Mouse (Mus musculus) limb, embryonic 10.5 days (tissue): ENCODE data around the gene Ap5z1. TPM values are rescaled to one million over a fixed set of nuclear protein-coding genes. Genes with fewer than 3 reads are reported as not detected.
A peak's percentile ranks its signal among the peaks of the same experiment; 100 is the strongest.

ENCODE experiments used
- DNase-seq: peaks from one replicate; pipeline ENCODE4 v3.0.0-alpha.2; 2017; ENCODE audit warnings: low spot score
- H3K27ac ChIP-seq: fragments of 300-500 bp; sonication (generic); 2 replicates; pipeline ENCODE4 v1.5.1; 2016; ENCODE audit warnings: mild to moderate bottlenecking
- H3K27me3 ChIP-seq: fragments of 300-500 bp; sonication (generic); 2 replicates; pipeline ENCODE4 v1.6.1; 2016; ENCODE audit warnings: low read depth, mild to moderate bottlenecking; ENCODE audit not compliant: poor library complexity, severe bottlenecking
- H3K36me3 ChIP-seq: fragments of 300-500 bp; sonication (generic); 2 replicates; pipeline ENCODE4 v1.6.1; 2016; ENCODE audit warnings: mild to moderate bottlenecking, moderate library complexity
- H3K4me1 ChIP-seq: fragments of 300-500 bp; sonication (generic); 2 replicates; pipeline ENCODE4 v1.6.1; 2016
- H3K4me3 ChIP-seq: fragments of 300-500 bp; sonication (generic); 2 replicates; pipeline ENCODE4 v1.5.1; 2016; ENCODE audit warnings: mild to moderate bottlenecking, moderate library complexity
- H3K9me3 ChIP-seq: fragments of 300-500 bp; sonication (generic); replicated peaks from 2 replicates; pipeline ENCODE4 v1.6.1; 2016; ENCODE audit warnings: mild to moderate bottlenecking
- WGBS: fragments of 180-500 bp; shearing (Covaris S2); methylation state at CpG from one replicate; pipeline ENCODE4 v1.1.7; 2016; 5-methylcytosine and 5-hydroxymethylcytosine counted together
- polyA plus RNA-seq: library from polyadenylated mRNA; unstranded; fragments of >200 nt; fragmentation: Nextera tagmentation; extraction: Ambion mirVana; gene quantifications from 2 replicates; pipeline ENCODE4 v1.2.1, GENCODE M21; 2016

Gene Ap5z1
- polyA plus RNA-seq: 11.2 and 16.2 TPM in 2 replicates

DNA sequence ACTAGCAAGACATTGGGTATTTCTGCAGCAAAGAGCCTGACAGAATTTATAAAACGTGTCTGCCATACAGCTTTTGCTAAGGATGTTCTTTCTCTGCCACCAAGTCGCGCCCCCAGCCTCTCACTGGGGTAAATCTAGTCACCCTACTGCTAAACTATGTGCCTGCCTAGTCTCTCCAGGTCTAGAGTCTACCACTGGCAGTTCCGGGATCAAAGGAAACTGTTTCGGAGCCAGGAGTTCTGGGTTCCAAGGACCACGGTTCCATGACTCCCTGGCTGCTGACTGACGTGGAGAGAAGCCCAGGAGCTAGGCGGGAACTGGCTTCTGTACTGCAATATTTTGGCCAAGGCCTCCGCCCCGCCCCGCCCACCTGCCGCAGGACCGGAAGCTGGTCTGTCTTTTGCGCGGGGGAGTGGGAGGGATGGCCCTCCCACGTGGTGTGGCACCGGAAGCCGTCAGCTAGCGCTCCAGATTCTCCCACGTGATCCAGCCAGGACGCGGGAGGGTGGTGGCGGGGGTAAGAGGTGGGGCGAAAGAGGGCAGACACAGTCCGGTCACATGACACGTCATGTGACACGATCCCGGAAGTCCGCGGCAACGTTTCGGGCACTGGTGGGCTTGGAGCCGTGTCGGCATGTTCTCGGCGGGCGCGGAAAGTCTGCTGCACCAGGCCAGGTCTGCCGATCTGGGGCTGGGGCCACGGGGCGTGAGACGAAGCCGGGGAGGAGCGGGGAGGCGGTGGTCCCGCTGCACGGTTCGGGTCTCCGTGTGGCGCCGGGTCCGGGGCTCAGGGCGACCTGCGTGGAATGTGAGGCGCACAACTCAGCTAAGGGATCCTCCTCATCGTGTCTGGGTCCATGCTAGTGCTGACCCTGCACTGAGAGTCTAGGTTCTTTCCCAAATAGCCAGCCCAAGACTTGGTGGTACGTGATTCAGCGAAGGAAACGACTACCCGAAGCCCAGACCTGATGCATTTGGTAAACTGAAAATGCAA lies at the start of gene Ap5z1:
TSS of gene Ap5z1 (plus strand) at position 484 of the 994 bp plus-strand sequence.
- Histone ChIP-seq H3K9me3 (no peaks in the 10 kb centered on the region), H3K4me1 (peaks cover 16% of the 10 kb centered on the region), H3K36me3 (peaks cover 48% of the 10 kb centered on the region), H3K27me3 (no peaks in the 10 kb centered on the region), H3K4me3 (peak within 1 kb of the TSS; percentile 82), H3K27ac (peak within 1 kb of the TSS; percentile 82)
- 2% methylated on average over 60 of the region's 60 CpGs for WGBS
- DNase-seq: peak; percentile 98

DNA sequence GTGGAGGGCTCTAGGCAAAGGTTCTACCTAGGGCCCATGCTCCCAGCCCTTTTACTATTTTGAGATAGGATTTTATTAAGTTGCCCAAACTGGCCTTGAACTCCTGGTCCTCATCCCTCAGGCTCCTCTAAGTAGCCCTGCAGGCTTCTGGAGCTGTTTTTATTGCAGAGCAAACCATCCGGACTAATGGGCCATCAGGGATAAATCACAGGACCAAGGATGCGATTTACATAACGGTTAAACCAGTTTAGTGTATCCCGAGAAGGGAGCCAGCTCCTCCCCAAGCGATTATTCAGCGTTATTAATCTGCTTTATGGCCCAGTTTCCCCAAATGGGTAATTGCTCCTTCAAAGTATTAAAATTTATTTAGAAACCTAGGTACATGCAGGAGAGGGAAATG lies 48.3 kb upstream of the Ap5z1 start:
- Histone ChIP-seq H3K27me3 (no peaks in the 10 kb centered on the region), H3K4me1 (peaks cover 43% of the 10 kb centered on the region), H3K27ac (no peak overlapping the region), H3K4me3 (no peak overlapping the region), H3K9me3 (no peaks in the 10 kb centered on the region), H3K36me3 (peaks cover 38% of the 10 kb centered on the region)
- WGBS: 48% methylated on average over 6 of the region's 6 CpGs
- DNase-seq: no peak

DNA sequence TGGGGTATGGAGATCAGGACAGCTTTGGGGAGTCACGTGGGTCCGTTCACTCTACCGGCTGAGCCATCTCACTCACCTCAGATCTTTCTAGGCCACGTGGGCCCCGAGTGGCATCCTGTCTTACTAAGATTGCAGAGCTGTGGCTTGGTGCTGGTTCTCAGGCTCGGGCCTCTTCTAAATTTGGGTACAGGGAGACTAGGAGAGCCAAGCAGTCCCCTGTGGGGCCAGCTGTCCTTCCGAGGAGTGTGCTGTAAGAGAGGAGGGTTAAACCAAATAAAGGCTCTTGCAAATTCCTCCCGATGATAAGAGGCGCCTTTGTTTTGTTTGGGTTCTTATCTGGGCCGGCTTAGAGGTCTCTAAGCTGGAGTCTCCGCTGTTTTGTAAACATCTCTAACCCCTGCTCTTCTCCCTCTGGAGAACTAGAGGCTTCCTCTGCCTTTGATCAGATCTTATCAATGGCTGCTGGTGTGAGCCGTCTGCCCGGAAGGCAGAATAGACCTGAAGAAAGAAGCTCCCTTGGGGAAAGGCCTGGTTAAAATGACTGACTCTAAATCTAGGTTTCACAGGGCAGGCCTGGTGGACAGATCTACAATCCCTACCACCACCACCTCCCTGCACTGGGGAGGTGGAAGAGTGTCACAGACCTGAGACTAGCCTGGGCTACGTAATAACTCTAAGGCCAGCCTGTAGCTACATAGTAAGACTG lies 47.5 kb upstream of the Ap5z1 start:
- WGBS: 21% methylated on average over 14 of the region's 14 CpGs
- Histone ChIP-seq H3K27ac (peak overlapping the region; percentile 25), H3K27me3 (no peaks in the 10 kb centered on the region), H3K4me3 (no peak overlapping the region), H3K4me1 (peaks cover 42% of the 10 kb centered on the region), H3K36me3 (peaks cover 45% of the 10 kb centered on the region), H3K9me3 (no peaks in the 10 kb centered on the region)
- no peak for DNase-seq

DNA sequence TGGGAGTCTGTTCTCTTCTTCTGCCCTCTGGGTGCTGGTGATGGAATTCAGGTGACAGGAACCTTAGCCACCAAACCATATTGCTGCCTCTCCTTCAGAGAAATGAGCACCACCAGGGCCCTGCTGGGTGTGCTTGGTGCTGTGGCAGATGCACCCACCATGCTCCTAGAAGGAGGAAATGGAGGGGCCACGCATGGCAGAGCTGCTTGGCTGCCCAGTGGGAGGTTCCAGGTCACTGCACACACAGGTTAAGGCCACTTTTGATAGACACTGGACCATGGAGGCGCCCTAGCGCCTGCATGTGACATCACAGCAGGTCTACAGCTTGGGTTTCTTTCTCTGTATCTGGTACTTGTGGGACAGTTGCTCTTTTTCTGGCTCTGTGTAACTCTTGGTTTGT lies 46.6 kb upstream of the Ap5z1 start:
- Histone ChIP-seq H3K36me3 (peaks cover 47% of the 10 kb centered on the region), H3K9me3 (no peaks in the 10 kb centered on the region), H3K4me3 (no peak overlapping the region), H3K4me1 (peaks cover 42% of the 10 kb centered on the region), H3K27ac (no peak overlapping the region), H3K27me3 (no peaks in the 10 kb centered on the region)
- 91% methylated on average over 3 of the region's 3 CpGs for WGBS
- DNase-seq: no peak

GRCm38 (mm10) chr5:142417876-142418275 lies 45.9 kb upstream of the Ap5z1 start:
- Histone ChIP-seq H3K4me3 (no peak overlapping the region), H3K27ac (no peak overlapping the region), H3K9me3 (no peaks in the 10 kb centered on the region), H3K36me3 (peaks cover 44% of the 10 kb centered on the region), H3K4me1 (peaks cover 35% of the 10 kb centered on the region), H3K27me3 (no peaks in the 10 kb centered on the region)
- DNase-seq: no peak
- whole genome bisulfite sequencing: 73% methylated on average over 9 of the region's 9 CpGs

- WGBS: 93% methylated on average over 4 of the region's 4 CpGs
- Histone ChIP-seq H3K27ac (no peak overlapping the region), H3K27me3 (no peaks in the 10 kb centered on the region), H3K4me1 (peaks cover 30% of the 10 kb centered on the region), H3K9me3 (no peaks in the 10 kb centered on the region), H3K4me3 (no peak overlapping the region), H3K36me3 (peaks cover 48% of the 10 kb centered on the region)
- DNase-seq: no peak
These were observed 45.3 kb upstream of the Ap5z1 start for GRCm38 (mm10) chr5:142418419-142418818.

- no peak overlapping the region for H3K4me3 ChIP-seq
- peaks cover 48% of the 10 kb centered on the region for H3K36me3 ChIP-seq
- H3K4me1 ChIP-seq: peaks cover 19% of the 10 kb centered on the region
- no peaks in the 10 kb centered on the region for H3K9me3 ChIP-seq
- H3K27me3 ChIP-seq: no peaks in the 10 kb centered on the region
- H3K27ac ChIP-seq: no peak overlapping the region
- no peak for DNase-seq
- WGBS: 93% methylated on average over 4 of the region's 4 CpGs
These were observed 43.4 kb upstream of the Ap5z1 start for GRCm38 (mm10) chr5:142420317-142420716.

DNA sequence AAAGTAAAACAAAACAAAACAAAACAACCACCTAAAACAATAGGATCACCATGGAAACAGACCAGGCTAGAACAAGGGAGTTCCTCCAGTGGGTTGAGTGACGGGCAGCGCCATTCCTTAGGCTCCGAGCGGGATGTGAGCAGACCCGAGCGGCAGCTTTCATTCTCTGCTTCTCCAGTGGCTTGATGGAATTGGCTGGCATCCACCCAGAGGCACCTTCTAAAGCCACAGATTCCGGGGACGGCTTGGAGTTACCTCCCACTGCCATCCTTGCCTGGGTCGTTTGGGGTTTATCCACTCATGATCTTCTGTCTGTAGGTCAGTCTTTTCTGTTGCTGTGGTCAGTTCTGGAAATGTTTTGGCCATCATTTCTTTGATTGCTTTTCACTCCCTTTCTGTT lies 42.8 kb upstream of the Ap5z1 start:
- H3K9me3 ChIP-seq: no peaks in the 10 kb centered on the region
- 94% methylated on average over 9 of the region's 9 CpGs for WGBS
- no peak overlapping the region for H3K27ac ChIP-seq
- H3K36me3 ChIP-seq: peaks cover 48% of the 10 kb centered on the region
- DNase-seq: no peak
- no peak overlapping the region for H3K4me3 ChIP-seq
- no peaks in the 10 kb centered on the region for H3K27me3 ChIP-seq
- peaks cover 17% of the 10 kb centered on the region for H3K4me1 ChIP-seq

GRCm38 (mm10) chr5:142421886-142422285 lies 41.9 kb upstream of the Ap5z1 start:
- Histone ChIP-seq H3K4me1 (peaks cover 17% of the 10 kb centered on the region), H3K36me3 (peaks cover 52% of the 10 kb centered on the region)

GRCm38 (mm10) chr5:142423141-142423540 lies 40.6 kb upstream of the Ap5z1 start:
- Histone ChIP-seq H3K4me1 (peaks cover 27% of the 10 kb centered on the region), H3K36me3 (peaks cover 53% of the 10 kb centered on the region), H3K9me3 (no peaks in the 10 kb centered on the region), H3K4me3 (no peak overlapping the region), H3K27ac (no peak overlapping the region), H3K27me3 (no peaks in the 10 kb centered on the region)
- 95% methylated on average over 10 of the region's 10 CpGs for WGBS
- DNase-seq: no peak

More at GRCm38 (mm10) chr5:142421886-142422285, 41.9 kb upstream of the Ap5z1 start:
- no peak overlapping the region for H3K4me3 ChIP-seq
- DNase-seq: no peak
- 0 out of 2 replicates have a peak overlapping the region, but pooled peaks have one; percentile 5 for H3K27ac ChIP-seq
- H3K9me3 ChIP-seq: no peaks in the 10 kb centered on the region
- 90% methylated on average over 5 of the region's 5 CpGs for WGBS
- no peaks in the 10 kb centered on the region for H3K27me3 ChIP-seq

DNA sequence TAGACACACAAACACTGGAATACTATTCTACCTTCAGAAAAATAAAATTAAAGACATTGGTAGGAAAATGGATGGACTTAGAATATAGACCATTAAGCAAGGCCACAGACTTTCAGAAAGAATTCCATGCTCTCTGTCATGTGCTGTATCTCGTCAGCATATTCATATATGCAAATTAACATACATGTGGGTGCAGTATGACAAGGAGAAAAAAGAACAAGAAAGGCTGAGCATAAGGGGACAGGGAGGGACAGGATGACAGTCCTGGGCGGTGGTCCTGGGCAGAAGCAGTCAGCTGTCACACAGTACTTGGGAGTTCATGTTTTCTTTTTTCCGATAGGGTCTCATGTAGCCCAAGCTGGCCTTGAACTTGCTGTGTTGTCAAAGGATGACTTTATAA lies 40.0 kb upstream of the Ap5z1 start:
- Histone ChIP-seq H3K9me3 (no peaks in the 10 kb centered on the region), H3K27me3 (no peaks in the 10 kb centered on the region), H3K36me3 (peaks cover 53% of the 10 kb centered on the region), H3K27ac (no peak overlapping the region), H3K4me1 (peaks cover 27% of the 10 kb centered on the region), H3K4me3 (no peak overlapping the region)
- WGBS: 63% methylated on average over 3 of the region's 3 CpGs
- no peak for DNase-seq

GRCm38 (mm10) chr5:142424627-142425349 lies 39.0 kb upstream of the Ap5z1 start:
- Histone ChIP-seq H3K9me3 (no peaks in the 10 kb centered on the region), H3K36me3 (peaks cover 45% of the 10 kb centered on the region), H3K4me1 (peaks cover 27% of the 10 kb centered on the region), H3K27ac (peak overlapping the region; percentile 58), H3K27me3 (no peaks in the 10 kb centered on the region), H3K4me3 (no peak overlapping the region)
- no peak for DNase-seq
- 71% methylated on average over 13 of the region's 13 CpGs for WGBS
